Mouse (Mus musculus) heart, embryonic 10.5 days (tissue): ENCODE data around the gene Med13. TPM values are rescaled to one million over a fixed set of nuclear protein-coding genes. Genes with fewer than 3 reads are reported as not detected.
A peak's percentile ranks its signal among the peaks of the same experiment; 100 is the strongest.
"Not testable (repeated sequence)": the region's sequence is repeated elsewhere in the genome, so short reads cannot be mapped to it uniquely, and the experiment has no call there.

ENCODE experiments used
- DNase-seq: peaks from one replicate; pipeline ENCODE4 v3.0.0-alpha.2; 2017; ENCODE audit warnings: low spot score
- H3K27ac ChIP-seq: fragments of 300-500 bp; sonication (generic); 2 replicates; pipeline ENCODE4 v1.5.1; 2016; ENCODE audit warnings: mild to moderate bottlenecking
- H3K27me3 ChIP-seq: fragments of 300-500 bp; sonication (generic); 2 replicates; pipeline ENCODE4 v1.6.1; 2016; ENCODE audit warnings: mild to moderate bottlenecking; ENCODE audit not compliant: poor library complexity, insufficient read depth, severe bottlenecking
- H3K36me3 ChIP-seq: fragments of 300-500 bp; sonication (generic); 2 replicates; pipeline ENCODE4 v1.6.1; 2016; ENCODE audit warnings: mild to moderate bottlenecking, moderate library complexity
- H3K4me1 ChIP-seq: fragments of 300-500 bp; sonication (generic); 2 replicates; pipeline ENCODE4 v1.6.1; 2016; ENCODE audit warnings: mild to moderate bottlenecking
- H3K4me3 ChIP-seq: fragments of 300-500 bp; sonication (generic); 2 replicates; pipeline ENCODE4 v1.5.1; 2016; ENCODE audit warnings: mild to moderate bottlenecking, moderate library complexity
- H3K9me3 ChIP-seq: fragments of 300-500 bp; sonication (generic); 2 replicates; pipeline ENCODE4 v1.6.1; 2016; ENCODE audit warnings: mild to moderate bottlenecking, moderate library complexity
- WGBS: fragments of 180-500 bp; shearing (Covaris S2); methylation state at CpG from one replicate; pipeline ENCODE4 v1.1.7; 2016; 5-methylcytosine and 5-hydroxymethylcytosine counted together
- polyA plus RNA-seq: library from polyadenylated mRNA; unstranded; fragments of >200 nt; fragmentation: Nextera tagmentation; extraction: Ambion mirVana; gene quantifications from 2 replicates; pipeline ENCODE4 v1.2.1, GENCODE M21; 2016

The Med13 gene
- polyA plus RNA-seq, 1 experiment from 2014 or later: 7.5 TPM

- H3K27me3 ChIP-seq, H3K4me3 ChIP-seq, H3K27ac ChIP-seq, H3K4me1 ChIP-seq, H3K9me3 ChIP-seq, DNase-seq: not testable (repeated sequence)
- peaks cover 40% of the 10 kb centered on the region for H3K36me3 ChIP-seq
- WGBS: 92% methylated on average over 1 of the region's 1 CpGs
Measured at GRCm38 (mm10) chr11:86344940-86345339, 12.5 kb downstream of the Med13 start.

GRCm38 (mm10) chr11:86324251-86324650 is 33.2 kb downstream of the Med13 start:
- 74% methylated on average over 5 of the region's 5 CpGs for WGBS
- peaks cover 49% of the 10 kb centered on the region for H3K36me3 ChIP-seq
- H3K4me1 ChIP-seq: no peaks in the 10 kb centered on the region
- DNase-seq: no peak
- H3K9me3 ChIP-seq: no peaks in the 10 kb centered on the region
- no peaks in the 10 kb centered on the region for H3K27me3 ChIP-seq
- H3K27ac ChIP-seq: no peak overlapping the region
- H3K4me3 ChIP-seq: no peak overlapping the region

- not testable (repeated sequence) for H3K27me3 ChIP-seq, H3K27ac ChIP-seq, H3K9me3 ChIP-seq, DNase-seq, H3K4me3 ChIP-seq, H3K4me1 ChIP-seq
- WGBS: 87% methylated on average over 3 of the region's 3 CpGs
- peaks cover 42% of the 10 kb centered on the region for H3K36me3 ChIP-seq
Measured at GRCm38 (mm10) chr11:86314992-86315391, 42.4 kb downstream of the Med13 start.

GRCm38 (mm10) chr11:86310280-86310679 is 47.1 kb downstream of the Med13 start:
- WGBS: 87% methylated on average over 6 of the region's 6 CpGs
- peaks cover 31% of the 10 kb centered on the region for H3K36me3 ChIP-seq

GRCm38 (mm10) chr11:86292201-86292600 is 65.2 kb downstream of the Med13 start:
- not testable (repeated sequence) for H3K4me1 ChIP-seq, H3K27me3 ChIP-seq, DNase-seq, H3K27ac ChIP-seq, H3K9me3 ChIP-seq, H3K4me3 ChIP-seq
- peaks cover 38% of the 10 kb centered on the region for H3K36me3 ChIP-seq
- WGBS: 90% methylated on average over 10 of the region's 10 CpGs

More at GRCm38 (mm10) chr11:86310280-86310679, 47.1 kb downstream of the Med13 start:
- DNase-seq: no peak
- no peaks in the 10 kb centered on the region for H3K4me1 ChIP-seq
- no peaks in the 10 kb centered on the region for H3K9me3 ChIP-seq
- no peak overlapping the region for H3K27ac ChIP-seq
- H3K27me3 ChIP-seq: no peaks in the 10 kb centered on the region
- H3K4me3 ChIP-seq: no peak overlapping the region

GRCm38 (mm10) chr11:86291714-86292113 is 65.7 kb downstream of the Med13 start:
- H3K36me3 ChIP-seq: peaks cover 37% of the 10 kb centered on the region
- H3K9me3 ChIP-seq: no peaks in the 10 kb centered on the region
- no peak for DNase-seq
- no peaks in the 10 kb centered on the region for H3K4me1 ChIP-seq
- H3K27me3 ChIP-seq: no peaks in the 10 kb centered on the region
- no peak overlapping the region for H3K4me3 ChIP-seq
- H3K27ac ChIP-seq: no peak overlapping the region
- 94% methylated on average over 6 of the region's 6 CpGs for WGBS

- 40% methylated on average over 8 of the region's 8 CpGs for WGBS
Measured at GRCm38 (mm10) chr11:86285729-86286128, 71.7 kb downstream of the Med13 start.

GRCm38 (mm10) chr11:86278442-86279102 is 78.8 kb downstream of the Med13 start:
- WGBS: 97% methylated on average over 6 of the region's 6 CpGs
- DNase-seq: no peak

More at GRCm38 (mm10) chr11:86285729-86286128, 71.7 kb downstream of the Med13 start:
- Histone ChIP-seq H3K36me3 (peaks cover 76% of the 10 kb centered on the region), H3K27ac (peak overlapping the region; percentile 67), H3K9me3 (no peaks in the 10 kb centered on the region), H3K4me3 (0 out of 2 replicates have a peak overlapping the region, but pooled peaks have one; percentile 9), H3K27me3 (no peaks in the 10 kb centered on the region), H3K4me1 (peaks cover 5% of the 10 kb centered on the region; the same call in 1 of the 2 replicates)
- DNase-seq: peak; percentile 87

GRCm38 (mm10) chr11:86257460-86258076 is 99.8 kb downstream of the Med13 start, which contains the start of gene Ints2:
Gene Ints2, minus strand, starts transcription at chr11:86257575.
- Histone ChIP-seq H3K4me3 (peak within 1 kb of the TSS; percentile 79), H3K27ac (peak within 1 kb of the TSS; percentile 92), H3K36me3 (peaks cover 16% of the 10 kb centered on the region), H3K4me1 (peaks cover 12% of the 10 kb centered on the region), H3K9me3 (no peaks in the 10 kb centered on the region), H3K27me3 (no peaks in the 10 kb centered on the region)
- peak; percentile 94 for DNase-seq
- WGBS: 9% methylated on average over 32 of the region's 32 CpGs

More at GRCm38 (mm10) chr11:86278442-86279102, 78.8 kb downstream of the Med13 start:
- H3K27ac ChIP-seq: no peak overlapping the region
- H3K27me3 ChIP-seq: no peaks in the 10 kb centered on the region
- H3K9me3 ChIP-seq: no peaks in the 10 kb centered on the region
- no peak overlapping the region for H3K4me3 ChIP-seq
- peaks cover 88% of the 10 kb centered on the region for H3K36me3 ChIP-seq
- H3K4me1 ChIP-seq: no peaks in the 10 kb centered on the region

- 0% methylated on average over 22 of the region's 22 CpGs for WGBS
- Histone ChIP-seq H3K27ac (peak overlapping the region; percentile 92), H3K9me3 (no peaks in the 10 kb centered on the region), H3K27me3 (no peaks in the 10 kb centered on the region), H3K4me1 (peaks cover 12% of the 10 kb centered on the region), H3K36me3 (peaks cover 21% of the 10 kb centered on the region), H3K4me3 (peak overlapping the region; percentile 79)
- peak; percentile 75 for DNase-seq
Measured at GRCm38 (mm10) chr11:86257054-86257453, 100.3 kb downstream of the Med13 start.

GRCm38 (mm10) chr11:86253342-86253741 is 104.1 kb downstream of the Med13 start:
- no peak for DNase-seq
- peaks cover 48% of the 10 kb centered on the region for H3K36me3 ChIP-seq
- H3K9me3 ChIP-seq: no peaks in the 10 kb centered on the region
- peaks cover 12% of the 10 kb centered on the region for H3K4me1 ChIP-seq
- H3K4me3 ChIP-seq: no peak overlapping the region
- no peaks in the 10 kb centered on the region for H3K27me3 ChIP-seq
- H3K27ac ChIP-seq: no peak overlapping the region
- 56% methylated on average over 1 of the region's 1 CpGs for WGBS

GRCm38 (mm10) chr11:86232446-86232845 is 125.0 kb downstream of the Med13 start:
- WGBS: 91% methylated on average over 4 of the region's 4 CpGs
- no peaks in the 10 kb centered on the region for H3K9me3 ChIP-seq
- no peaks in the 10 kb centered on the region for H3K27me3 ChIP-seq
- H3K4me1 ChIP-seq: no peaks in the 10 kb centered on the region
- H3K4me3 ChIP-seq: no peak overlapping the region
- no peak for DNase-seq
- H3K27ac ChIP-seq: no peak overlapping the region
- peaks cover 73% of the 10 kb centered on the region for H3K36me3 ChIP-seq

- Histone ChIP-seq H3K4me3 (no peak overlapping the region), H3K9me3 (no peaks in the 10 kb centered on the region), H3K27me3 (no peaks in the 10 kb centered on the region), H3K4me1 (no peaks in the 10 kb centered on the region), H3K27ac (no peak overlapping the region), H3K36me3 (peaks cover 79% of the 10 kb centered on the region)
- 94% methylated on average over 13 of the region's 13 CpGs for WGBS
- DNase-seq: no peak
Measured at GRCm38 (mm10) chr11:86231781-86232350, 125.5 kb downstream of the Med13 start.
